Mouse (Mus musculus) 3T3-L1 (cell line): ENCODE measurements around the gene Txlng.

Experiments
- DNase-seq: peaks from one replicate; pipeline ENCODE4 v3.0.0-alpha.2; 2015; ENCODE audit warnings: low read depth, low spot score

Gene Txlng

GRCm38 (mm10) chrX:162760115-162760942, 68.9 kb downstream of the Txlng start, which contains the start of gene Rbbp7:
Gene Rbbp7, plus strand, starts transcription at chrX:162760402.
- DNase-seq = peak; percentile 86

GRCm38 (mm10) chrX:162759251-162760114, 69.8 kb downstream of the Txlng start:
- DNase-seq = peak; percentile 39

- no peak for DNase-seq
Observed at GRCm38 (mm10) chrX:162756058-162756457, 73.2 kb downstream of the Txlng start.

- DNase-seq = no peak
Observed at GRCm38 (mm10) chrX:162754314-162754713, 74.9 kb downstream of the Txlng start.

- no peak for DNase-seq
Observed at GRCm38 (mm10) chrX:162752418-162752817, 76.8 kb downstream of the Txlng start.

- no peak for DNase-seq
Observed at GRCm38 (mm10) chrX:162748696-162749420, 80.4 kb downstream of the Txlng start.

- no peak for DNase-seq
Observed at GRCm38 (mm10) chrX:162736140-162736659, 93.1 kb downstream of the Txlng start.

GRCm38 (mm10) chrX:162734997-162735929, 94.0 kb downstream of the Txlng start:
- DNase-seq = peak; percentile 62

GRCm38 (mm10) chrX:162730031-162730430, 99.2 kb downstream of the Txlng start:
- DNase-seq = no peak
